Mouse (Mus musculus) liver, adult 2 months (tissue): ENCODE measurements around the gene Sypl.

Experiments
- CTCF ChIP-seq: fragments of 200-500 bp; IDR thresholded peaks from 2 replicates; pipeline ENCODE4 v1.5.1; 2011; ENCODE audit warnings: low read depth, low read length, control low read depth
- POLR2A ChIP-seq: fragments of 200-500 bp; IDR thresholded peaks from 2 replicates; pipeline ENCODE4 v1.6.1; 2011; ENCODE audit warnings: low read length, control low read depth; ENCODE audit not compliant: insufficient read depth; ENCODE audit errors: extremely low read depth

DNA sequence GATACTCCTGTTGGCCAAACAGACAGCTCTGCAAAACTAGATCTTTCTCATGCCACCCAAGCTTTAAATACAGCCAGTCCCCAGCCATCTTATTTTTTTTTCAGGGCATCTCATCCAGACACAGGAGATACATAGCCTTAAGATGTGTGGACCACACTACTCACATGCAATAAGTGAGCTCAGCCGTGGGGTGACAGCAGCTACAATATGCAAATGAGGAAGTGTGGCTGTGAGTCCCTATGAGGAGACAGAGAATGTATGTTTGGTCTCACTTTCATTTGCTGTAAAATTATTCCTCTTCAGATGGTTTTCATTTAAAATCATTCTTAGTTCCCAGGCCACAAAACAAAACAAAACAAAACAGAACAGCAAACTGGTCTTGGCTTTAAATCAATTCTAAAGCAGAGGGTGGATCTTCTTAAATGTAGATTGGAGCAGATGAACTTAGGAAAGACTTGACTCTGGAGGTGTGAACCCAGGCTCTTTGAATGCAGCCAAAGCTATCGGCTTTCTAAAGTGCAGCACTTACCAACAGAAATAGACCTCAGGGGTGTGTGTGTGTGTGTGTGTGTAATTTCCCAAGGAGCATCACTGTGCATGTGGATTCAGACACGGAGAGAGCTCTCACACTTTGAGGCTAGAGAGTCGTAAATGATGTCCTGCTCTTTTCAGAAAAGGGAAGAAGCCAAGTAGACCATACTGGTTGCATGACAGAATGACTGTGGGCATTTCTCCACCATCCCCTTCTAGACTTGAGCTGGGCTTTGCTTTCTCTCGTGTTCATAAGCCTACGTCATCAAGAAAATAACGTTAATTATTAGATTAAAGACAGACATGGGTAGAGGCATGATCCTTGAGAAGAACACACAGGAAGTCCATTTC lies 63.4 kb downstream of the Sypl start:
- TF ChIP-seq CTCF (no peak), POLR2A (no peak)
